Mouse (Mus musculus) thymus, adult 2 months (tissue): ENCODE measurements around the gene Egflam.

Experiments used
- CTCF ChIP-seq: fragments of 200-500 bp; IDR thresholded peaks from 2 replicates; pipeline ENCODE4 v1.5.1; 2012; ENCODE audit warnings: mild to moderate bottlenecking, control low read depth, low read length, moderate library complexity, borderline replicate concordance; ENCODE audit not compliant: control insufficient read depth, poor library complexity, insufficient read depth; ENCODE audit errors: extremely low read depth
- POLR2A ChIP-seq: fragments of 200-500 bp; IDR thresholded peaks from 2 replicates; pipeline ENCODE4 v1.6.1; 2012; ENCODE audit warnings: mild to moderate bottlenecking, low read length, control low read depth, moderate library complexity; ENCODE audit not compliant: control insufficient read depth, poor library complexity, insufficient read depth; ENCODE audit errors: extremely low read depth

GRCm38 (mm10) chr15:7397818-7398608, at the start of gene Egflam:
- TF ChIP-seq CTCF: no peak
- TF ChIP-seq POLR2A: no peak
